Mouse (Mus musculus) forebrain, embryonic 15.5 days (tissue): ENCODE measurements around the gene Setd7. TPM values are rescaled to one million over a fixed set of nuclear protein-coding genes. Genes with fewer than 3 reads are reported as not detected.
A peak's percentile ranks its signal among the peaks of the same experiment; 100 is the strongest.

ENCODE experiments used
- ATAC-seq: fragments of 200-750 bp; cut with Nextera tagmentation; replicated peaks from 2 replicates; pipeline ENCODE4 v1.8.0; 2017; ENCODE audit warnings: mild to moderate bottlenecking, moderate TSS enrichment, moderate library complexity
- H3K27ac ChIP-seq: fragments of 300-500 bp; sonication (generic); replicated peaks from 2 replicates; pipeline ENCODE4 v1.5.1; 2015; ENCODE audit warnings: mild to moderate bottlenecking, inconsistent platforms
- H3K27me3 ChIP-seq: fragments of 300-500 bp; sonication (generic); 2 replicates; pipeline ENCODE4 v1.6.1; 2015; ENCODE audit warnings: inconsistent platforms
- H3K36me3 ChIP-seq: fragments of 300-500 bp; sonication (generic); 2 replicates; pipeline ENCODE4 v1.6.1; 2015; ENCODE audit warnings: mild to moderate bottlenecking, inconsistent platforms
- H3K4me1 ChIP-seq: fragments of 300-500 bp; sonication (generic); 2 replicates; pipeline ENCODE4 v1.6.1; 2015; ENCODE audit warnings: inconsistent platforms
- H3K4me2 ChIP-seq: fragments of 300-500 bp; sonication (generic); replicated peaks from 2 replicates; pipeline ENCODE4 v1.6.1; 2015; ENCODE audit warnings: mild to moderate bottlenecking, inconsistent platforms
- H3K4me3 ChIP-seq: fragments of 300-500 bp; sonication (generic); 2 replicates; pipeline ENCODE4 v1.5.1; 2015; ENCODE audit warnings: mild to moderate bottlenecking, inconsistent platforms
- H3K9ac ChIP-seq: fragments of 300-500 bp; sonication (generic); replicated peaks from 2 replicates; pipeline ENCODE4 v1.6.1; 2015; ENCODE audit warnings: mild to moderate bottlenecking, inconsistent platforms
- H3K9me3 ChIP-seq: fragments of 300-500 bp; sonication (generic); 2 replicates; pipeline ENCODE4 v1.6.1; 2016; ENCODE audit warnings: inconsistent platforms
- WGBS: fragments of 180-500 bp; shearing (Covaris S2); methylation state at CpG from one replicate; pipeline ENCODE4 v1.1.7; 2015; ENCODE audit warnings: mixed read lengths; 5-methylcytosine and 5-hydroxymethylcytosine counted together
- polyA plus RNA-seq: library from polyadenylated mRNA; unstranded; fragments of >200 nt; fragmentation: Nextera tagmentation; extraction: Ambion mirVana; gene quantifications from 2 replicates; pipeline ENCODE4 v1.2.1, GENCODE M21; 2015

Setd7 gene
- polyA plus RNA-seq, 1 experiment from 2014 or later = 4.4 TPM

DNA sequence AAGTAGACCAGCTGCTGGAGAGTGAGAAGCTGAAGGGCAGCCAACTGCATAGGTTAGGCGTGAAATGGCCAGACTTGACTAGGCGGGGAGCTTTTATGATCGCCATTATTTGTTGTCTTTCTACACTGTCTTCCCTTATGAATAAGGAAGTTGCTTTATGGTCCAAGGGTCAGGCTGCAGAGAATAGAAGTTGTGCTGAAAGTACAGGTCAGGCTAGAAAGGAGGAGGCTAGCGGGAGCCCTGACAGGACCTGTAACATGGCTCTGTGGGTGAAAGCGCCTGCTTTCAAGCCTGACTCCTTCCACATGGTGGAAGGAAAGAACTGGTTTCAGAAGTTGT lies 28.4 kb downstream of the Setd7 start:
- ATAC-seq = 0 out of 2 replicates have a peak, but pooled peaks have one; percentile 19
- 72% methylated on average over 5 of the region's 5 CpGs for WGBS
- Histone ChIP-seq H3K4me1 (peaks cover 6% of the 10 kb centered on the region; the same call in 1 of the 2 replicates), H3K9ac (no peak overlapping the region), H3K27ac (peak overlapping the region; percentile 68), H3K36me3 (peaks cover 72% of the 10 kb centered on the region), H3K4me3 (no peak overlapping the region), H3K27me3 (no peaks in the 10 kb centered on the region), H3K4me2 (no peak overlapping the region), H3K9me3 (no peaks in the 10 kb centered on the region)

DNA sequence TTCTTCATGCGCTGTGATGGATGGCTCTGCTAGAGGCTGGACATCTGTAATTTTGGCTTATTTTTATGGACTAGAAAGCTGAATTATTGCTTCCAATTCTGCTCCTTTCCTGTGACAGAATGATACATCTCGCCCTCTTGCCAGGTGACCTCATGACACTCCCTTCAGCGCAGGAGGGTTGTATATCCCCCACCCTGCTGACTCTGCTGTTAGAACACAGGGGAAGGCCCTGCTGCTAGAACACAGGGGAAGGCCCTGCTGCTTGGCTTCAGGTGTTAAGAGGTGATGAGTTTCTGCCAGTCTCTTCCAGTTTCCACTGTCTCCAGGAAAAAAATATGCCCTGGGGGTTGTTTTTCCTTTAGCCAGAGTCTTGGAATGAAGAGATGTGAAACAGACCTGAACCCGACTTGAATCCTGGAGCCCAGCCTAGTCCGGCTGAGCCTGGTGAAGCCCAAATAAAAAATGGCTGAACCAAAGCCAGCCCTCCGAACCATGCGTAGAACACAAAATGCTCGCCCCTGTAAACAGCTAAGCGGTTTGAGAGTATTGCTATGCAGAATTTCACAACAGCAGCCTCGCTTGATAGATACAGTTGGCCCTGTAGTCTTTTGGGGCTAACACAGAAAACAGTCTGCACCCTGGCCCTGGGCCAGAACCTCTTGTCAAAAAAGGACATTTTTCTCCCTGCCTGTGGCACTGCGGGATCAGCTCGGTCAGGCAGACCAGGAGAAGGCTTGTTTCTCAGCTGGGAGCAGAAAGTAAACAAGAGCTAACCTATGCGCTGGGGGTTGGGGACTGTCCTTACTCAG lies 29.0 kb downstream of the Setd7 start:
- H3K36me3 ChIP-seq = peaks cover 76% of the 10 kb centered on the region
- peaks cover 6% of the 10 kb centered on the region; the same call in 1 of the 2 replicates for H3K4me1 ChIP-seq
- no peak overlapping the region for H3K4me2 ChIP-seq
- no peaks in the 10 kb centered on the region for H3K9me3 ChIP-seq
- 56% methylated on average over 13 of the region's 13 CpGs for WGBS
- peak overlapping the region; percentile 68 for H3K27ac ChIP-seq
- peak; percentile 69 for ATAC-seq
- no peaks in the 10 kb centered on the region for H3K27me3 ChIP-seq
- no peak overlapping the region for H3K4me3 ChIP-seq
- no peak overlapping the region for H3K9ac ChIP-seq

DNA sequence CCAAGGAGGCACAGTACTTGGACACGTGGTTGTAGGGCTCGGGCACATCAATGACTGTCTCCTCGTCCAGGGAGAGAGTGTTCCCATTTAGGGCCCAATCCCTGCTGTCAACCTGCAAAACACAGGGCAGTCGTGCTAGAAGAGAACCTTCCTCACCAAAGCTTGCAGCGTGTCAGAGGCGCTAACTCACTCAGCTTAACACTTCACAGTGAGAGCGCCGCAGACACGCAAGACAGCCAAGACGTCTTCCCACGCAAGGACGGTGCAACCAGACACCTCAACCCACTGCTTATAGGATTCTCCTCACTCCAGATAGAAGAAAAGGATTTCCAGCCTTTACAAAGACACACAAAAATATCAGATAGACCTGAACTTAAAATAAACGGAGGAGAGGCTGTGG lies 33.8 kb downstream of the Setd7 start:
- Histone ChIP-seq H3K4me2 (no peak overlapping the region), H3K4me3 (no peak overlapping the region), H3K27me3 (no peaks in the 10 kb centered on the region), H3K4me1 (peaks cover under 1% of the 10 kb centered on the region; the same call in 1 of the 2 replicates), H3K9ac (no peak overlapping the region), H3K27ac (no peak overlapping the region), H3K36me3 (peaks cover 89% of the 10 kb centered on the region), H3K9me3 (no peaks in the 10 kb centered on the region)
- WGBS = 91% methylated on average over 13 of the region's 13 CpGs
- no peak for ATAC-seq

DNA sequence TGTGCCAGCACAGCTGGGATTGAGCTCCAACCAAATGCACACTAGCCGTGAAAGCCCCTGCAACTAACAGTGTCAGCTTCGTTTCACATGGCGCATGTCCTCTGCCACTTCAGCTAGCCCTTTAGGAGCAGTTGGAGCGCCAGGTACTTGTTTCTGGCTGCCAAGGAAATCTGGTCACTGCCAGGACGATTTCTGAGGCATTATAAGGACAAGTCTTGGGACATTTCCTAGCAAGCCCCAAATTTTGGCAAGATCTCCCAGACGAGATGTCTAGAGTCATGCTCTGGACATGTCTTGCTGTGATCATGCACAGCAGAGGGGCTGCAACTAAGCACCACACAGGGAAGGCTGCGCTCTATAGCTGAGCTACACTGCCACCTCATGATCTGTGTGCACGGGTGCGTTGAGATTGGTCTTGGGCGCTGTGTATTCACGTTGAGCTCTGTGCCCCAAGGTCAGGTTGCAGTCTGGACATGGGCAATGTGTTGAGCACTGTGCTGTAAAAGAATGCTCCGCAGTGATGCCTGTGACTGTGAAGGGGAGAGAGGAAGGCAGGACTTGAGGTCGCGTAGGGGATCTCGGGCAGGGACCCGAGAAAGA lies 35.4 kb downstream of the Setd7 start:
- 87% methylated on average over 16 of the region's 16 CpGs for WGBS
- Histone ChIP-seq H3K4me1 (no peaks in the 10 kb centered on the region), H3K36me3 (peaks cover 91% of the 10 kb centered on the region), H3K4me2 (no peak overlapping the region), H3K4me3 (no peak overlapping the region), H3K27me3 (no peaks in the 10 kb centered on the region), H3K9me3 (no peaks in the 10 kb centered on the region), H3K27ac (no peak overlapping the region), H3K9ac (no peak overlapping the region)
- no peak for ATAC-seq

DNA sequence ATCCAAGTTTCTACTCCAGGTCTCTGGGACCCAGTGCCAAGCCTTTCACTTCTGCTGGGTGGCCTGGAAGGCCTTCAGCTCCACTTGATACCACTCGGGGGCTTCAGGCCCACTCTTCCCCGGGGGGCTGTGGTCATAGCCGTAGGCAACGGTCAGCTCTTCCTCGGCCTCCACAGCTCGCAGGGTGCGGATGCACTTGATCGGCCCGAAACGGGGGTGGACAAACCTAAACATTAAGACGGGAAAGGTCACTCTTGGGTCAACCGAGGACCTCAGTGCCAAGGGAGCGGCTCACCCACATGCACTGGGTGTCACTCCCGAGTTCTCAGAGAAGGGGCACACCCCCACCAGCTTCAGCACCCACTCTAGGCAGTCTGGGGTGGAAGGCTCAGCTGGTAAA lies 39.4 kb downstream of the Setd7 start:
- Histone ChIP-seq H3K4me3 (no peak overlapping the region), H3K9me3 (no peaks in the 10 kb centered on the region), H3K4me1 (no peaks in the 10 kb centered on the region), H3K4me2 (no peak overlapping the region), H3K36me3 (peaks cover 78% of the 10 kb centered on the region), H3K27me3 (no peaks in the 10 kb centered on the region), H3K27ac (no peak overlapping the region), H3K9ac (no peak overlapping the region)
- no peak for ATAC-seq
- 93% methylated on average over 14 of the region's 14 CpGs for WGBS

DNA sequence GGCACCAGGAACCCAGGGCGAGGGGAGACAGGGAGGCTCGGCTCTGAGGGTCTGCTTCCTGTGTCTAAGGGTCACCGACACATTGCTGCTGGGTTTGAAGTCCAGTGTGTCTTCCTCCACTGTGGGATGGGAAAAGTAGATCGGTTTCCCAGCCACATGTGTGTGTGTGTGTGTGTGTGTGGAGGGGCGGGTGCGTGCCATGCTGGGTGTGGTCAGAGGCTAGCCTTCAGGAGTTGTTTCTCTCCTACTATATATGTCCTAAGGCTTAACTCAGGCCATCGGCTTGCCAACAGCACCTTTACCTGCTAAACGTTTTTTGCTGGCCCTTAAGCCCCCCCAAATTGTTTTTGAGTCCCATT lies 41.9 kb downstream of the Setd7 start:
- H3K36me3 ChIP-seq = peaks cover 53% of the 10 kb centered on the region
- H3K9ac ChIP-seq = no peak overlapping the region
- WGBS = 77% methylated on average over 8 of the region's 8 CpGs
- H3K27me3 ChIP-seq = no peaks in the 10 kb centered on the region
- no peaks in the 10 kb centered on the region for H3K9me3 ChIP-seq
- H3K4me2 ChIP-seq = no peak overlapping the region
- H3K4me3 ChIP-seq = no peak overlapping the region
- no peak for ATAC-seq
- H3K27ac ChIP-seq = no peak overlapping the region
- no peaks in the 10 kb centered on the region for H3K4me1 ChIP-seq

DNA sequence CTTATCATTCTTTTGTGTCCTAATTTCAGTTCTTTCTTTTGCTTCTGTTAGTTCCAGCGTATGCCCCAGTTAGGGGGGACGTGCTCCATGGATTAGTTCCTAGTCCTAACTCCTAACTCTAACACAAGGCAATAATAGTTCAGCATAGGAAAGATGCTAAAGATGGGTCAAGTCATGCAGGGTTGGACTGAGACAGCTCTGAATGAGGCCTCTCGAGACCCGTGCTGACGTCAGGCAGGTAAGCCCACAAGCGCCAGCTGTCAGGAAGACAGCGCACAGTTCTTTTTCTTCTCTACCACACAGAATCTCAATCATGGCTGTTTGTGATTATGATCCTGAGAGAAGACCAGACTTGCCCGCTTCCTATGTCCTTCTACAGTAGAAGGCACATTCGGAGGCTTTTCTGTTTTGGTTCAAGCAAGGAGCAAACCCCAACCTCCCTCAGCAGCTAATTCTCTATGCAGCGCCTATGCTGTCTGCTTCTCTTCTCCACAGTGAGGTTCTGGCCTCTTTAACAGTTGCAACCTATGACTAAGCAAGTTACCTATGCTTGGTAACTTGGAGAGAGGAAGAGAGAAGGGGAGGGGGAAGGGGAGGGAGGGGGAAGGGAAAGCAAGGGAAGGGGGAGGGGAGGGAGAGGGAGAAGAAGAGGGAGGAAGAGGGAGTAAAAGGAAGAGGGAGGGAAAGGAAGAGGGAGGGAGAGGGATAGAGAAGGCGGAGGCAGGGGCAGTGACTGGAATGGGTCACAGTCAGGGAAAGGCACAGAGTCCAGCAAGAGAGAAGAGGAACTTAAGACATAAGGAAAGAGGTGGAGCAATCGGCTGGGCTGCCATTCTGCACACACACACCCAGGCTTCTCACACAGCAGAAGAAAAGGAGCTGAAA lies 42.6 kb downstream of the Setd7 start:
- H3K4me3 ChIP-seq = no peak overlapping the region
- H3K36me3 ChIP-seq = peaks cover 47% of the 10 kb centered on the region
- 81% methylated on average over 12 of the region's 12 CpGs for WGBS
- no peaks in the 10 kb centered on the region for H3K9me3 ChIP-seq
- no peaks in the 10 kb centered on the region for H3K4me1 ChIP-seq
- no peak overlapping the region for H3K9ac ChIP-seq
- no peak for ATAC-seq
- H3K27me3 ChIP-seq = no peaks in the 10 kb centered on the region
- H3K4me2 ChIP-seq = no peak overlapping the region
- no peak overlapping the region for H3K27ac ChIP-seq

DNA sequence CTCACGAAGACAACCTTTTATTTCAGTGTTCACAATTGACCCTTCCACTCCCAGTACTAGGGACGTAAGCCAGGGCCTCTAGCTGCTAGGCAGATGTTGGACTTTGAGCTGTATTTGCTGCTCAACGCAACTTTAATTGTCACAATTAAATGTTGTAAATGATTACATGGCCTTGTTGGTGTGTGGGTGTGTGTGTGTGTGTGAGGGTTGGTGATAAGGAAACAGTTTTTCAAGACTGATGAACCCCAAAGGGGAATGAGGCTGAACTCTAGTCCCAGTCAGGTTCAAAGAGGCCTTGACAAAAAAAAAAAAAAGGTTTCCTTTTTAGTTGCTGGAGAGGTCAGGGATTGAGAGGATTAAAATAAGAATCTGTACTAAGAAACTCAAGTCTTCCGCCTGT lies 43.2 kb downstream of the Setd7 start:
- Histone ChIP-seq H3K4me1 (no peaks in the 10 kb centered on the region), H3K4me3 (no peak overlapping the region), H3K27me3 (no peaks in the 10 kb centered on the region), H3K4me2 (no peak overlapping the region), H3K9ac (no peak overlapping the region), H3K9me3 (no peaks in the 10 kb centered on the region), H3K27ac (no peak overlapping the region), H3K36me3 (peaks cover 40% of the 10 kb centered on the region)
- no peak for ATAC-seq
- 74% methylated on average over 4 of the region's 4 CpGs for WGBS

DNA sequence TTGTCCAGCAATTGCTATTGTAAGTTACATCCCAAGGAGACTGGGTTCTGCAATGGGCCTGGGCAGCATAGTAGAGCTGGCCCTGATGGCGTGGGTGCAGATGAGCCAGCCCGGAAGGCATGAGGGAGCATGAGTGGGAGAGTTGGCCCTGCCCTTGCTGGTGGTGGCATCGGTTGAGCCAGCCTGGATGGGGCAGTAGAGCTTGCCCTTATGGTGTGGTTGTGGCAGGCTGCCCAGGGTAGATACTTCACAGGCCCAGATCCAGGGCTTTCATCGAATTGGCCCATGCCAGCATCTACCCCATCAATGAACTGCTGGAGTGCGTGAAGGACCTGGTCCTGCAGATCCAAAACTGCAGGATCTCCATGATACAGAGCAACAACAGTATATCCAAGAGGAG lies 48.7 kb downstream of the Setd7 start:
- Histone ChIP-seq H3K9ac (no peak overlapping the region), H3K36me3 (0 out of 2 replicates have a peak, but pooled peaks cover under 1% of the 10 kb centered on the region), H3K4me3 (no peak overlapping the region), H3K27ac (no peak overlapping the region), H3K4me1 (no peaks in the 10 kb centered on the region), H3K9me3 (no peaks in the 10 kb centered on the region), H3K27me3 (no peaks in the 10 kb centered on the region), H3K4me2 (no peak overlapping the region)
- ATAC-seq = no peak
- WGBS = 95% methylated on average over 5 of the region's 5 CpGs

DNA sequence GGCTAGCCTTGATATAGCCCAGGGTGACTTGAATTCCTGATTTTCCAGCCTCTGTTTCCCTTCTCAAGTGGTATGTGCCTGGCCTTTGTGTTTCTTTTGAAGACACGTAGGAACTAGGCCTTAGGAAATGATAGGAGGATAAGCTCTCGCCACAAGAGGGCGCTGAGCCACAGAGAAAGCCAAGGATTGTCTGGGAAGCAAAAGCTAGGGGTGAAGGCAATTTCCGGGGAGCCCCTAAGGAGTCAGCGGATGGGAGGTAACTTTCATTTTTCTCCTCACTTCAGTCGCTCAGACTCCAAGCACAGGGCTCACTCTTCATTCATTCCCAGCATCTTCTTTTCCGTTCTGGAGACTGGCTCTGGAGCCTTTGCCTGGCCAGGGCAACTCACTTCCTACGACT lies 49.8 kb downstream of the Setd7 start:
- no peaks in the 10 kb centered on the region for H3K4me1 ChIP-seq
- H3K9me3 ChIP-seq = no peaks in the 10 kb centered on the region
- 0 out of 2 replicates have a peak, but pooled peaks have one; percentile 16 for ATAC-seq
- no peak overlapping the region for H3K9ac ChIP-seq
- H3K27ac ChIP-seq = no peak overlapping the region
- 31% methylated on average over 8 of the region's 8 CpGs for WGBS
- no peaks in the 10 kb centered on the region for H3K27me3 ChIP-seq
- H3K4me3 ChIP-seq = no peak overlapping the region
- H3K4me2 ChIP-seq = no peak overlapping the region
- no peaks in the 10 kb centered on the region for H3K36me3 ChIP-seq

DNA sequence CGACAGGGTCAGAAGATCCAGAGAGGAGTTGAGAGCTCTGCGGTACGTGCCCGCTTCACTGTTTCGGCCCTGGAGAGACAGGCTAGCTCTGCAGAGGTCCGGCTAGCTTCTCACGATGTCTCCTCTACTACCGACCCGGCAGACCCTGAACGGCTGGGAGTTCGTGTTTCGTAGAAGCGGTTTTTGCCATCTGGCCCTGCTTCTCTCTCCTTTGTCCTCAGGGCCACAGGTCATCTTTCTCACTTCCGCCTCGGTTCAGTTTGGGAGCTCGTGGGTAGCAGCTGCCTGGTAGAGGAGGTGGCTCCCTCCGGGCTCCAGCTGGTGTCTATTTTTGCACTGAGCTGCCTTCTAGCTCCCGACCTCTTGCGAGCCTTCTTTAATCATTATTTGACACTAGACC lies 55.2 kb downstream of the Setd7 start:
- Histone ChIP-seq H3K27ac (no peak overlapping the region), H3K4me2 (no peak overlapping the region), H3K36me3 (no peaks in the 10 kb centered on the region), H3K9ac (no peak overlapping the region), H3K4me3 (no peak overlapping the region), H3K4me1 (peaks cover 10% of the 10 kb centered on the region), H3K9me3 (no peaks in the 10 kb centered on the region), H3K27me3 (no peaks in the 10 kb centered on the region)
- 75% methylated on average over 19 of the region's 19 CpGs for WGBS
- no peak for ATAC-seq

DNA sequence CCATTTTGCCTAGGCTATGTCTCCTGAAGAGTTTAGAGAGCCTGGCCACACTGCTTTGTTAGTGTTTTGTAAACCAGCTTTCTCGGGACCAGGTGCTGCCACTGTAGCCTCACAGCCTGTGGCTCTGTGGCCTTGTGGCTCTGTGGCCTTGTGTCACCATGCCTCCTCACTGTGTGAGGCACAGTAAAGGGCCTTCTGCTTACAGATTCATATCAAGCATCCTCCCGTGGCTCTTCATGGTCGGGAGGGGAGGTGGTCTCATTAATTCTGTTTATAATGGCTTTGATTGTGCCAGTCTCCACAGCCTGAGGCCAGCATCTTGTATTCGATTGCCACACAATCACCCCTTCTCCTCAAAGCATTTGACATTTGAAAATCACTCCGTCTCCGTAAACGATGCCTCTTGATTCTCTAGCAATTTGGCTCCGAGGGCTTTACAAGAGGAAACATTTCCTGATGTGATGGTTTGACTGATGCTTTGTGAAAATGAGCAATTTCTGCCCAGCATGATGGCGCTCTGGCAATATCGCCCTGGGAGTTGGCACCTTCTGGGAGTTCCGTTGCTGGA lies 56.2 kb downstream of the Setd7 start:
- Histone ChIP-seq H3K27me3 (no peaks in the 10 kb centered on the region), H3K4me1 (peaks cover 10% of the 10 kb centered on the region), H3K9me3 (no peaks in the 10 kb centered on the region), H3K9ac (no peak overlapping the region), H3K27ac (no peak overlapping the region), H3K4me3 (no peak overlapping the region), H3K4me2 (no peak overlapping the region), H3K36me3 (no peaks in the 10 kb centered on the region)
- ATAC-seq = no peak
- 29% methylated on average over 11 of the region's 11 CpGs for WGBS
